Mouse (Mus musculus) forebrain, embryonic 16.5 days (tissue): ENCODE data around the gene Ace. TPM values are rescaled to one million over a fixed set of nuclear protein-coding genes. Genes with fewer than 3 reads are reported as not detected.

Experiments used
- ATAC-seq: fragments of 200-750 bp; cut with Nextera tagmentation; 2 replicates; pipeline ENCODE4 v1.8.0; 2017; ENCODE audit warnings: mild to moderate bottlenecking, moderate library complexity
- H3K27ac ChIP-seq: fragments of 300-500 bp; sonication (generic); 2 replicates; pipeline ENCODE4 v1.5.1; 2014; ENCODE audit warnings: low read length, control low read depth
- H3K27me3 ChIP-seq: fragments of 300-500 bp; sonication (generic); replicated peaks from 2 replicates; pipeline ENCODE4 v1.6.1; 2014; ENCODE audit warnings: low read length; ENCODE audit not compliant: control insufficient read depth, insufficient read depth
- H3K36me3 ChIP-seq: fragments of 300-500 bp; sonication (generic); 2 replicates; pipeline ENCODE4 v1.6.1; 2014; ENCODE audit not compliant: control insufficient read depth, insufficient read depth
- H3K4me1 ChIP-seq: fragments of 300-500 bp; sonication (generic); replicated peaks from 2 replicates; pipeline ENCODE4 v1.6.1; 2014; ENCODE audit warnings: low read length; ENCODE audit not compliant: control insufficient read depth, insufficient read depth
- H3K4me2 ChIP-seq: fragments of 300-500 bp; sonication (generic); 2 replicates; pipeline ENCODE4 v1.6.1; 2014; ENCODE audit warnings: mild to moderate bottlenecking, low read length, control low read depth
- H3K4me3 ChIP-seq: fragments of 300-500 bp; sonication (generic); replicated peaks from 2 replicates; pipeline ENCODE4 v1.5.1; 2014; ENCODE audit warnings: mild to moderate bottlenecking, low read length, control low read depth
- H3K9ac ChIP-seq: fragments of 300-500 bp; sonication (generic); replicated peaks from 2 replicates; pipeline ENCODE4 v1.6.1; 2014; ENCODE audit warnings: low read depth, low read length, control low read depth
- H3K9me3 ChIP-seq: fragments of 300-500 bp; sonication (generic); 2 replicates; pipeline ENCODE4 v1.6.1; 2016; ENCODE audit warnings: low read length; ENCODE audit not compliant: control insufficient read depth
- whole genome bisulfite sequencing: fragments of 180-500 bp; shearing (Covaris S2); extraction: QIAGEN DNeasy Blood & Tissue Kit; methylation state at CpG from one replicate; pipeline ENCODE4 v1.1.7; 2014; 5-methylcytosine and 5-hydroxymethylcytosine counted together
- polyA plus RNA-seq: library from polyadenylated mRNA; unstranded; fragments of >200 nt; fragmentation: Nextera tagmentation; extraction: Ambion mirVana; gene quantifications from 2 replicates; pipeline ENCODE4 v1.2.1, GENCODE M21; 2015

The Ace gene
- polyA plus RNA-seq, result 3.2 and 3.3 TPM in 2 replicates

DNA sequence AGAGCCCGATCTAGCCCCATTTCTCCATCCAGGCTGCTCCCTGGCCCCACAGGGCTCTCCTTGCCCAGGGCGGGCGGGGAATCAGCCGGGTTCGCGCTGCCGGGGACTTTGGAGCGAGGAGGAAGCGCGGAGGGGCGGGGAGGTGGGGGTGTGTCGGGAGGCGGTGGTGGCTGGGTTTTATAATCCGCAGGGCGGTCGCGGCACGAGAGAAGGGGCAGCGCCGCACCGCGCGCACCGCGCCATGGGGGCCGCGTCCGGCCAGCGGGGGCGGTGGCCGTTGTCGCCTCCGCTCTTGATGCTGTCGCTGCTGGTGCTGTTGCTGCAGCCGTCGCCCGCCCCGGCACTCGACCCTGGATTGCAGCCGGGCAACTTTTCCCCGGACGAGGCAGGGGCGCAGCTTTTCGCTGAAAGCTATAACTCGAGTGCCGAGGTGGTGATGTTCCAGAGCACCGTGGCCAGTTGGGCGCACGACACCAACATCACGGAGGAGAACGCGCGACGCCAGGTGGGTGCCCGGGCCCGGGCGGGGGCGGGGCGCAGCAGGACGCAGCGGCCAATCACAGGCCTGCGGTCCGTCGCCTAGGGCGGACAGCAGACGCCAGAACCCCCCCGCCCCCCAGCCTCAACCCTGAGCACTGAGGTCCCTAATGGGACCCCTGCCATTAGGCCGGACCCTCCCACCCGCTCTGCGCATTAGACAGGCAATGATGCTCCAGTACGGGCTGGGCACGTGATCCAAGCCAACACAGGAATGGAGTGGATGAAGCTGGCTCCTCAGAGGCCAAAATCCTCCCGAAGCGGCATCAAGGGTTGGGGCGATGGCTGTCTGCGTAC is at the start of gene Ace:
Gene Ace, plus strand, starts transcription at position 205 of the 834 bp plus-strand sequence.
- WGBS, result under 1% methylated on average over 69 of the region's 76 CpGs
- peaks cover 12% of the 10 kb centered on the region for H3K4me1 ChIP-seq
- H3K9ac ChIP-seq, result peak within 1 kb of the TSS; percentile 58
- peak; percentile 73 for ATAC-seq
- no peaks in the 10 kb centered on the region for H3K36me3 ChIP-seq
- H3K27ac ChIP-seq, result no peak within 1 kb of the TSS
- peak within 1 kb of the TSS; percentile 97 for H3K4me2 ChIP-seq
- no peaks in the 10 kb centered on the region for H3K9me3 ChIP-seq
- peaks cover 13% of the 10 kb centered on the region for H3K27me3 ChIP-seq
- peak within 1 kb of the TSS; percentile 58 for H3K4me3 ChIP-seq

GRCm38 (mm10) chr11:105920098-105920785 is 47.5 kb upstream of the Ace start:
- Histone ChIP-seq H3K27ac (no peak overlapping the region), H3K9ac (no peak overlapping the region), H3K4me3 (no peak overlapping the region), H3K4me2 (no peak overlapping the region), H3K9me3 (no peaks in the 10 kb centered on the region), H3K4me1 (no peaks in the 10 kb centered on the region), H3K36me3 (peaks cover 23% of the 10 kb centered on the region), H3K27me3 (no peaks in the 10 kb centered on the region)
- WGBS, result 83% methylated on average over 3 of the region's 3 CpGs
- no peak for ATAC-seq

DNA sequence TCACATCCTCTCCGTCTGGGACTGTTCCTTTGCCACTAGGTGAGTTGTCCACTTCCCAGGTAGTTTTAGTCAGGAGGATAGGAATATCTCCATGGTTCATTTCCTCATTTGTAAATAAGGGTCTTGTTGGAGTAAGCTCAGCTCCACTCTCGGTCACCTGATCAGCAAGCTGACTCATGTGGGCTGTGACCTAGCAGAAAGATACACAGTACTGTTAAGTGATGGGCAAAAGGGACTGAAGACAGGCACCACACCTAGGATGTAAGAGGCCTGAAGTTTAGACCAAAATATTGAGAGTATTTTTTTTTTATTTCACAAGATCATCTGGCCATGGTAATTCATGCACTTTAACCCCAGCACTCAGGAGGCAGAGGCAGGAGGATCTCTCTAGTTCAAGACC is 46.9 kb upstream of the Ace start:
- Histone ChIP-seq H3K4me3 (no peak overlapping the region), H3K27ac (no peak overlapping the region), H3K4me1 (no peaks in the 10 kb centered on the region), H3K9ac (no peak overlapping the region), H3K9me3 (no peaks in the 10 kb centered on the region), H3K36me3 (peaks cover 23% of the 10 kb centered on the region), H3K27me3 (no peaks in the 10 kb centered on the region), H3K4me2 (no peak overlapping the region)
- 94% methylated on average over 2 of the region's 2 CpGs for WGBS
- no peak for ATAC-seq

DNA sequence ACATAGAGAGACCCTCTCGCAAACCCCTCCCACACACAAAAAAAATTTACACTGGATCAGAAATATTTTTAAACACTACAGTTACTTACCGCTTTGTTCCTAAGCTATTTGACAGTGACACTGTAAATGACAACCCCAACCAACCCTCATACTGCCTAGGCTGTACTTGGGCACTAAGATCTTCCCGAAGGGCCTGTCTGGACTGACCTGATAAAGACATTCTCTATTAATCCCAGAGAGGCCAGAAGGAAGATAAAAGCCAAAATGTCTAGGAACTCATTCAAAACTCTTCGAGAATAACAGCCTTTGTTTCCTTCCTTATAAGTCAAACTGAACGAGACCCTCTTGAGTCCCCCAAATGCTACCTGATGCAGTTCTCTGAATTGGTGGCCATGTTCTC is 46.5 kb upstream of the Ace start:
- Histone ChIP-seq H3K9me3 (no peaks in the 10 kb centered on the region), H3K9ac (no peak overlapping the region), H3K4me2 (no peak overlapping the region), H3K4me3 (no peak overlapping the region), H3K4me1 (no peaks in the 10 kb centered on the region), H3K27me3 (no peaks in the 10 kb centered on the region), H3K36me3 (peaks cover 20% of the 10 kb centered on the region), H3K27ac (no peak overlapping the region)
- WGBS, result 92% methylated on average over 5 of the region's 5 CpGs
- no peak for ATAC-seq

DNA sequence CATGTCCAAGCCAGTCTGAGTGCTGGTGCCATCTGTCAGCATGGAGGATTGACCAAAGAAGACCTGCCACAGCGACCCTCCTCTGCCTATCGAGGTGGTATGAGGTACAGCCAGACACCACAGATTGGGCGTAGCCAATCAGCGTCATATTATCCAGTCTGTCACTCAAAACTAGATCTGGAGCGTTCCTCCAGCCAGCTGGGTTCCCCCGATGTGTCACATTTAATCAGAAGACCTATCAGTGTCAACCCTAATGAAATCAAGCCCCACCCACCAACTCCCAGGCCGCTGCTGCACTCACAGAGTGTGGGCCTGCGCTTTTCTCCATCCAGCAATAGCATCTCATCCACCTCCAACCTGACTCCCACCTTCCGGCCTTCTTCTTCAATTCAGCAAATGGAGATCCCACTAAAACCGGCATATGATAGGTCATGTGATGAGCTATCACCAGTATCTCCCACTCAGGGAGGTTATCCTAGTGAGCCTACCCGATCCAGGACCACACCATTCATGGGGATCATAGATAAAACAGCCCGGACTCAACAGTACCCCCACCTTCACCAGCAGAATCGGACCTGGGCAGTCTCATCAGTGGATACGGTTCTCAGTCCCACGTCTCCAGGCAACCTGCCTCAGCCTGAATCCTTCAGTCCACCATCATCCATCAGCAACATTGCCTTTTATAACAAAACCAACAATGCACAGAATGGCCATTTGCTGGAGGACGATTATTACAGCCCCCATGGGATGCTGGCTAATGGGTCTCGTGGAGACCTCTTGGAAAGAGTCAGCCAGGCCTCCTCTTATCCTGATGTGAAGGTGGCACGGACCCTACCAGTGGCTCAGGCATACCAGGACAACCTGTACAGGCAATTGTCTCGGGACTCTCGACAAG is 44.7 kb upstream of the Ace start:
- no peak overlapping the region for H3K9ac ChIP-seq
- H3K4me2 ChIP-seq, result no peak overlapping the region
- no peaks in the 10 kb centered on the region for H3K27me3 ChIP-seq
- H3K4me3 ChIP-seq, result no peak overlapping the region
- WGBS, result 90% methylated on average over 20 of the region's 20 CpGs
- H3K27ac ChIP-seq, result no peak overlapping the region
- peaks cover 17% of the 10 kb centered on the region for H3K36me3 ChIP-seq
- no peak for ATAC-seq
- peaks cover 2% of the 10 kb centered on the region for H3K4me1 ChIP-seq
- H3K9me3 ChIP-seq, result no peaks in the 10 kb centered on the region

GRCm38 (mm10) chr11:105927065-105928030 is 40.4 kb upstream of the Ace start:
- no peaks in the 10 kb centered on the region for H3K27me3 ChIP-seq
- H3K9me3 ChIP-seq, result no peaks in the 10 kb centered on the region
- no peak overlapping the region for H3K27ac ChIP-seq
- no peak overlapping the region for H3K9ac ChIP-seq
- peaks cover 4% of the 10 kb centered on the region; the same call in 1 of the 2 replicates for H3K36me3 ChIP-seq
- peak; percentile 87 for ATAC-seq
- H3K4me1 ChIP-seq, result peaks cover 2% of the 10 kb centered on the region
- H3K4me3 ChIP-seq, result no peak overlapping the region
- WGBS, result 55% methylated on average over 14 of the region's 14 CpGs
- H3K4me2 ChIP-seq, result no peak overlapping the region

GRCm38 (mm10) chr11:105928171-105928570 is 39.6 kb upstream of the Ace start:
- WGBS, result 65% methylated on average over 5 of the region's 5 CpGs
- H3K4me3 ChIP-seq, result no peak overlapping the region

DNA sequence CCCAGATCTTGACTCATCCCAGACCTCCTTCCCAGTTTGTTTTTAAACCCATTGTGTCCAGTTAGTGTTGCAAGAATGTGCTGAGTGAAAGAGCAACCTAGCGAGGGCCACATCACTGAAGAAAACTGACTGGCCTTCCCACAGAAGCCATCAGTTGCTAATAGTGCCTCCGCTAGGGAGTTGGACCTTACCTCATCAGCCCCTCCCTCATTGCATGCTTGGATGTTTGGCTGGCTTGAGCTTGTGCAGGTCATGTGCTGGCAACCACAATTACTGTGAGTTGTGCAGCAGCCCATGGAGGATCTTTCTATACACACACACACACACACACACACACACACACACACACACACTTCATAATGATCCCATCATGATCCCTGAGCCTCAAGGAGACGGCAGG is 36.4 kb upstream of the Ace start:
- Histone ChIP-seq H3K4me3 (no peak overlapping the region), H3K36me3 (no peaks in the 10 kb centered on the region), H3K4me1 (peaks cover 2% of the 10 kb centered on the region), H3K9me3 (no peaks in the 10 kb centered on the region), H3K9ac (no peak overlapping the region), H3K27me3 (no peaks in the 10 kb centered on the region), H3K27ac (no peak overlapping the region), H3K4me2 (no peak overlapping the region)
- WGBS, result 86% methylated on average over 3 of the region's 3 CpGs
- no peak for ATAC-seq

More at GRCm38 (mm10) chr11:105928171-105928570, 39.6 kb upstream of the Ace start:
- Histone ChIP-seq H3K27ac (no peak overlapping the region), H3K36me3 (peaks cover 3% of the 10 kb centered on the region; the same call in 1 of the 2 replicates), H3K4me2 (no peak overlapping the region), H3K9me3 (no peaks in the 10 kb centered on the region), H3K27me3 (no peaks in the 10 kb centered on the region), H3K4me1 (peaks cover 2% of the 10 kb centered on the region), H3K9ac (no peak overlapping the region)
- no peak for ATAC-seq
